8 mouse cellular contexts compared by ENCODE assay signal in the genomic region with DNA sequence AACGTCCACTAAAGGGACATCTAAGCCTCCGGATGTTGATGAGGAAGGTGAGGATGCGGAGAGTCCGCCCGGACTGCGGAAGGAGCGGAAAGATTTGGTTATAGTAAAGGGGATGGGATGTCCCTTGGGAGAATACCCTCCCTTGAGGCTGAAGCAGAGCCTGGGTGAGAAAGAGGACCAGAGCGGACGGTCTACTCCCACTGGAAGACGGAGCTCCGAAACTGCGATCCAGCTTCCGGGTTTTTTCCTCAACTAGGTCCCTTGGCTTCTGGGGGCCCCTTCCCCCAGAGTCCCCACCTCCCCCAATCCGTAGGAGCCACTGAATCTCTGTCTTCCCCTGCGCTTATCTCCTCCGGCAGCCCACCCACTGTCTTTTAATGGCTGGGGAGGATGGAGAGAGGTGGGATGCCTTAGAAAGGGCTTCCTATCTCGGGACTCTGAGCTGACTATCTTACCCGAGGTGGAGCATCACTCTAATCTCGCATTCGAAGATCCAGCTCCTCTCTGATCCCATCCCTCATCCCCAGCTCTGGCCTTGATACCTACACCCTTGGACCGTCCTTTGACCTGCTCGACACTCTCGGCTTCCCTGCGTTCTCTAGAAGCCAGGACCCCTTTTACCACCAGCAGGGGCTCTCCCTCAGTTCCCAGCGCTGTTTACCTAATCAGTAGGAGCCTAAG. TPM values are rescaled to one million over a fixed set of nuclear protein-coding genes. Genes with fewer than 3 reads are reported as not detected.
DNase-seq lines count a peak whose midpoint lies in the region; ATAC-seq and TF ChIP-seq lines count a peak whose summit lies in the region.

No protein-coding gene starts in this region.

- 0 out of 2 replicates have a peak overlapping the region, but pooled peaks have one; percentile 42 for H3K27ac ChIP-seq in brown adipose tissue, adult 24 weeks (replicated peaks; ENCODE audit: low read depth, low read length)
- H3K27ac ChIP-seq in forebrain, embryonic 14.5 days (ENCODE audit: low read depth, low read length) = peak overlapping the region; percentile 81
- H3K27ac ChIP-seq in liver, postnatal 0 days (ENCODE audit: low read depth) = peak overlapping the region; percentile 36; the same call in 1 of the 2 replicates
- H3K27ac ChIP-seq in neural tube, embryonic 14.5 days (ENCODE audit: low read depth, low read length) = peak overlapping the region; percentile 80

- no peaks in the 10 kb centered on the region for H3K36me3 ChIP-seq in C2C12 (ENCODE audit: control insufficient read depth, insufficient read depth)
- no peaks in the 10 kb centered on the region for H3K36me3 ChIP-seq in forebrain, embryonic 14.5 days (ENCODE audit: control insufficient read depth, insufficient read depth, low read length)
- H3K36me3 ChIP-seq in liver, postnatal 0 days (replicated peaks; ENCODE audit: insufficient read depth, low read length) = no peaks in the 10 kb centered on the region
- H3K36me3 ChIP-seq in neural tube, embryonic 14.5 days (ENCODE audit: control insufficient read depth, insufficient read depth, low read length) = no peaks in the 10 kb centered on the region

- TF ChIP-seq EP300 in liver, postnatal 0 days (IDR thresholded peaks at IDR 0.05; ENCODE audit: low read depth) = no peak

- ATAC-seq in forebrain, embryonic 14.5 days = peak; percentile 40
- no peak for ATAC-seq in liver, postnatal 0 days
- ATAC-seq in neural tube, embryonic 14.5 days (ENCODE audit: low read depth) = peak; percentile 28

- H3K9ac ChIP-seq in forebrain, embryonic 14.5 days (ENCODE audit: low read length) = peak overlapping the region; percentile 69
- H3K9ac ChIP-seq in liver, postnatal 0 days (replicated peaks) = peak overlapping the region; percentile 56
- peak overlapping the region; percentile 70 for H3K9ac ChIP-seq in neural tube, embryonic 14.5 days (replicated peaks; ENCODE audit: low read depth, low read length)

- H3ac ChIP-seq in C2C12 (ENCODE audit: control insufficient read depth, insufficient read length, low read depth) = peak overlapping the region; percentile 58

- WGBS in forebrain, embryonic 14.5 days = under 1% methylated on average over 25 of the region's 25 CpGs
- WGBS in liver, postnatal 0 days (ENCODE audit: insufficient replicate concordance) = under 1% methylated on average over 25 of the region's 25 CpGs
- under 1% methylated on average over 25 of the region's 25 CpGs for WGBS in neural tube, embryonic 14.5 days

- H3K79me3 ChIP-seq in C2C12 (ENCODE audit: low read depth) = peaks cover 30% of the 10 kb centered on the region

- intact Hi-C loops in heart, postnatal 10 days (cut with DNase I) = loop anchor here (5.0 to 10.0 kb wide), 3 partner anchors 347 to 1580 kb away; no protein-coding TSS in a partner anchor

- no peaks in the 10 kb centered on the region for H3K27me3 ChIP-seq in C2C12 (ENCODE audit: control insufficient read depth, insufficient read depth, insufficient read length)
- no peaks in the 10 kb centered on the region for H3K27me3 ChIP-seq in forebrain, embryonic 14.5 days (replicated peaks; ENCODE audit: control insufficient read depth, insufficient read depth, low read length)
- peaks cover 15% of the 10 kb centered on the region; the same call in 1 of the 2 replicates for H3K27me3 ChIP-seq in liver, postnatal 0 days (ENCODE audit: insufficient read depth, low read length)
- no peaks in the 10 kb centered on the region; the same call in 1 of the 2 replicates for H3K27me3 ChIP-seq in neural tube, embryonic 14.5 days (ENCODE audit: control insufficient read depth, insufficient read depth, low read length)

- H3K4me3 ChIP-seq in C2C12 (ENCODE audit: insufficient read depth, poor library complexity, severe bottlenecking) = peak overlapping the region; percentile 39
- H3K4me3 ChIP-seq in brown adipose tissue, adult 24 weeks (ENCODE audit: insufficient read depth, low read depth, low read length) = peak overlapping the region; percentile 67
- peak overlapping the region; percentile 82 for H3K4me3 ChIP-seq in forebrain, embryonic 14.5 days (ENCODE audit: low read depth, low read length)
- peak overlapping the region; percentile 78 for H3K4me3 ChIP-seq in liver, postnatal 0 days (ENCODE audit: low read depth, low read length)
- peak overlapping the region; percentile 90 for H3K4me3 ChIP-seq in neural tube, embryonic 14.5 days (ENCODE audit: low read depth, low read length)

- peak overlapping the region; percentile 77 for H3K4me2 ChIP-seq in forebrain, embryonic 14.5 days (ENCODE audit: low read length)
- H3K4me2 ChIP-seq in liver, postnatal 0 days (ENCODE audit: low read depth, low read length) = peak overlapping the region; percentile 94
- H3K4me2 ChIP-seq in neural tube, embryonic 14.5 days (ENCODE audit: low read depth, low read length) = peak overlapping the region; percentile 68

- no peak for TF ChIP-seq CTCF in C2C12 (IDR thresholded peaks at IDR 0.05; ENCODE audit: control insufficient read depth, insufficient read depth, insufficient read length)
- no peak for TF ChIP-seq CTCF in liver, postnatal 0 days (IDR thresholded peaks at IDR 0.05; ENCODE audit: low read depth)

- peak; percentile 95 for DNase-seq in forebrain, embryonic 14.5 days (ENCODE audit: low spot score)
- peak; percentile 52 to 68 for DNase-seq in heart, postnatal 10 days
- peak; percentile 68 to 74 for DNase-seq in kidney, postnatal 4 days
- peak; percentile 22 for DNase-seq in liver, postnatal 0 days
- DNase-seq in thymus, postnatal 10 days (ENCODE audit: low spot score in 2 of 2) = peak; percentile 7 to 8

- H3K4me1 ChIP-seq in brown adipose tissue, adult 24 weeks (ENCODE audit: control insufficient read depth, insufficient read depth, insufficient read length, low read length) = peaks cover 9% of the 10 kb centered on the region; the same call in 1 of the 2 replicates
- H3K4me1 ChIP-seq in forebrain, embryonic 14.5 days (ENCODE audit: control insufficient read depth, insufficient read depth, low read length) = peaks cover 21% of the 10 kb centered on the region
- H3K4me1 ChIP-seq in liver, postnatal 0 days (ENCODE audit: insufficient read depth) = peaks cover 14% of the 10 kb centered on the region
- H3K4me1 ChIP-seq in neural tube, embryonic 14.5 days (ENCODE audit: control insufficient read depth, insufficient read depth, low read length) = peaks cover 32% of the 10 kb centered on the region

- peaks cover 37% of the 10 kb centered on the region for H3K79me2 ChIP-seq in C2C12 (ENCODE audit: control insufficient read depth, insufficient read depth)

- H3K9me3 ChIP-seq in forebrain, embryonic 14.5 days (replicated peaks; ENCODE audit: control insufficient read depth, low read length) = no peaks in the 10 kb centered on the region
- H3K9me3 ChIP-seq in liver, postnatal 0 days (ENCODE audit: low read length) = no peaks in the 10 kb centered on the region
- H3K9me3 ChIP-seq in neural tube, embryonic 14.5 days (ENCODE audit: control insufficient read depth, low read length) = no peaks in the 10 kb centered on the region

TF ChIP-seq in C2C12, 6 proteins besides CTCF, POLR2A, EP300 and RAD21:
- TF ChIP-seq USF1 (IDR thresholded peaks at IDR 0.05; ENCODE audit: low read depth) (no peak), MYOG (IDR thresholded peaks at IDR 0.05; ENCODE audit: control insufficient read depth, extremely low read depth, insufficient read length) (no peak), CEBPB (IDR thresholded peaks at IDR 0.05; ENCODE audit: low read depth) (no peak), FOSL1 (IDR thresholded peaks at IDR 0.05; ENCODE audit: insufficient read depth, low read length, poor library complexity, severe bottlenecking) (no peak), MAX (IDR thresholded peaks at IDR 0.05) (no peak), MYOD1 (IDR thresholded peaks at IDR 0.05; ENCODE audit: control insufficient read depth, insufficient read length, low read depth) (no peak)

RNA-seq across cellular contexts. Expression of a gene that starts 1.0 kb away (rescaled TPM):
- 9.5 TPM for polyA plus RNA-seq in C2C12 (2012; fragmentation: generic; extraction: Trizol)
- polyA plus RNA-seq in brown adipose tissue, adult 24 weeks (2012; ENCODE audit: insufficient read depth, insufficient read length, missing spikeins) = 7.5 and 9.1 TPM in 2 replicates
- polyA plus RNA-seq in forebrain, embryonic 14.5 days (2014; fragmentation: Nextera tagmentation; extraction: Ambion mirVana) = 18.8 and 19.6 TPM in 2 replicates
- 10 to 100 TPM; 29.0 to 29.8 TPM for total RNA-seq in heart, postnatal 10 days (2021)
- polyA plus RNA-seq in liver, postnatal 0 days (2015; fragmentation: Nextera tagmentation; extraction: Ambion mirVana) = 0.98 and 1.1 TPM in 2 replicates
- 26.5 and 28.5 TPM in 2 replicates for polyA plus RNA-seq in neural tube, embryonic 14.5 days (2014; fragmentation: Nextera tagmentation; extraction: Ambion mirVana)

Comparison
In these comparisons a context has a peak if more than half of its experiments do, and no peak if none do; other contexts are left out.
1. H3K4me3 ChIP-seq: peak in every context shown above with its lines; median percentile 90 in neural tube, embryonic 14.5 days; 82 in forebrain, embryonic 14.5 days; 78 in liver, postnatal 0 days; 67 in brown adipose tissue, adult 24 weeks; 39 in C2C12.
2. DNase-seq: peak in every context shown above with its lines; median percentile 95 in forebrain, embryonic 14.5 days; 71 in kidney, postnatal 4 days; 60 in heart, postnatal 10 days; 22 in liver, postnatal 0 days; 8 in thymus, postnatal 10 days.